Mouse (Mus musculus) cerebellum, adult (tissue): ENCODE results near the gene Mtmr1.
A peak's percentile ranks its signal among the peaks of the same experiment; 100 is the strongest.
"Not testable (repeated sequence)": the region's sequence is repeated elsewhere in the genome, so short reads cannot be mapped to it uniquely, and the experiment has no call there.

Experiments used
- ATAC-seq: cut with Nextera tagmentation; 2 replicates; pipeline ENCODE4 v1.9.2; 2017; ENCODE audit warnings: mild to moderate bottlenecking, moderate library complexity, mixed read lengths; ENCODE audit not compliant: insufficient number of reproducible peaks, low FRiP score, low TSS enrichment

The Mtmr1 gene

GRCm38 (mm10) chrX:71364554-71364991 lies at the start of gene Mtmr1:
Gene Mtmr1 (plus strand): TSS chrX:71364760.
- peak; percentile 90 for ATAC-seq

- ATAC-seq, result no peak
These were observed 12.5 kb upstream of the Mtmr1 start for GRCm38 (mm10) chrX:71352033-71352432.

GRCm38 (mm10) chrX:71355331-71355730 lies 9.2 kb upstream of the Mtmr1 start:
- no peak for ATAC-seq

GRCm38 (mm10) chrX:71361793-71362192 lies 2.8 kb upstream of the Mtmr1 start:
- not testable (repeated sequence) for ATAC-seq

- ATAC-seq, result no peak
These were observed 498 bp upstream of the Mtmr1 start for GRCm38 (mm10) chrX:71364062-71364461.

GRCm38 (mm10) chrX:71365011-71365410 lies 451 bp downstream of the Mtmr1 start:
- ATAC-seq, result peak; percentile 78

- ATAC-seq, result no peak
These were observed 950 bp downstream of the Mtmr1 start for GRCm38 (mm10) chrX:71365510-71365909.

GRCm38 (mm10) chrX:71366973-71367372 lies 2.4 kb downstream of the Mtmr1 start:
- no peak for ATAC-seq

GRCm38 (mm10) chrX:71376781-71377180 lies 12.2 kb downstream of the Mtmr1 start:
- ATAC-seq, result no peak

GRCm38 (mm10) chrX:71378435-71378834 lies 13.9 kb downstream of the Mtmr1 start:
- no peak for ATAC-seq

GRCm38 (mm10) chrX:71381571-71381970 lies 17.0 kb downstream of the Mtmr1 start:
- ATAC-seq, result no peak

- no peak for ATAC-seq
These were observed 31.8 kb downstream of the Mtmr1 start for GRCm38 (mm10) chrX:71396326-71396725.

- no peak for ATAC-seq
These were observed 41.7 kb downstream of the Mtmr1 start for GRCm38 (mm10) chrX:71406290-71406689.

- ATAC-seq, result no peak
These were observed 43.8 kb downstream of the Mtmr1 start for GRCm38 (mm10) chrX:71408386-71408785.

GRCm38 (mm10) chrX:71412776-71413175 lies 48.2 kb downstream of the Mtmr1 start:
- no peak for ATAC-seq

- no peak for ATAC-seq
These were observed 49.1 kb downstream of the Mtmr1 start for GRCm38 (mm10) chrX:71413616-71414015.

- ATAC-seq, result peak; percentile 40; the same call in 1 of the 2 replicates
These were observed 60.3 kb downstream of the Mtmr1 start for GRCm38 (mm10) chrX:71424852-71425251.

GRCm38 (mm10) chrX:71425746-71426519 lies 61.4 kb downstream of the Mtmr1 start:
- peak; percentile 70 for ATAC-seq

GRCm38 (mm10) chrX:71427491-71427890 lies 62.9 kb downstream of the Mtmr1 start:
- no peak for ATAC-seq

GRCm38 (mm10) chrX:71430900-71431299 lies 66.3 kb downstream of the Mtmr1 start:
- no peak for ATAC-seq

- ATAC-seq, result no peak
These were observed 69.9 kb downstream of the Mtmr1 start for GRCm38 (mm10) chrX:71434448-71434847.

- no peak for ATAC-seq
These were observed 70.3 kb downstream of the Mtmr1 start for GRCm38 (mm10) chrX:71434860-71435259.
